Mouse (Mus musculus) liver, postnatal 0 days (tissue): ENCODE results near the gene 1700113H08Rik. TPM values are rescaled to one million over a fixed set of nuclear protein-coding genes. Genes with fewer than 3 reads are reported as not detected.

Experiments
- ATAC-seq: fragments of 200-750 bp; cut with Nextera tagmentation; 2 replicates; pipeline ENCODE4 v1.8.0; 2017; ENCODE audit warnings: mild to moderate bottlenecking, moderate library complexity
- DNase-seq: peaks from one replicate; pipeline ENCODE4 v3.0.0-alpha.2; 2016
- H3K27ac ChIP-seq: fragments of 300-500 bp; sonication (generic); 2 replicates; pipeline ENCODE4 v1.5.1; 2014; ENCODE audit warnings: antibody characterized with exemption, moderate library complexity, mild to moderate bottlenecking, low read depth
- H3K27me3 ChIP-seq: fragments of 300-500 bp; sonication (generic); 2 replicates; pipeline ENCODE4 v1.6.1; 2014; ENCODE audit warnings: low read length, control low read depth, mixed read lengths; ENCODE audit not compliant: insufficient read depth
- H3K36me3 ChIP-seq: fragments of 300-500 bp; sonication (generic); replicated peaks from 2 replicates; pipeline ENCODE4 v1.6.1; 2014; ENCODE audit warnings: mild to moderate bottlenecking, control low read depth, low read length, moderate library complexity, mixed read lengths; ENCODE audit not compliant: insufficient read depth
- H3K4me1 ChIP-seq: fragments of 300-500 bp; sonication (generic); 2 replicates; pipeline ENCODE4 v1.6.1; 2014; ENCODE audit warnings: antibody characterized with exemption, mild to moderate bottlenecking, control low read depth; ENCODE audit not compliant: insufficient read depth
- H3K4me2 ChIP-seq: fragments of 300-500 bp; sonication (generic); 2 replicates; pipeline ENCODE4 v1.6.1; 2014; ENCODE audit warnings: low read depth, mild to moderate bottlenecking, low read length, moderate library complexity, mixed read lengths
- H3K4me3 ChIP-seq: fragments of 300-500 bp; sonication (generic); 2 replicates; pipeline ENCODE4 v1.5.1; 2014; ENCODE audit warnings: low read depth, low read length
- H3K9ac ChIP-seq: fragments of 300-500 bp; sonication (generic); replicated peaks from 2 replicates; pipeline ENCODE4 v1.6.1; 2014; ENCODE audit warnings: mild to moderate bottlenecking, moderate library complexity
- H3K9me3 ChIP-seq: fragments of 300-500 bp; sonication (generic); 2 replicates; pipeline ENCODE4 v1.6.1; 2016; ENCODE audit warnings: mild to moderate bottlenecking, control low read depth, low read length, mixed read lengths
- CTCF ChIP-seq: sonication (generic); IDR thresholded peaks from 2 replicates; pipeline ENCODE4 v1.5.1; 2016; ENCODE audit warnings: antibody characterized with exemption, low read depth
- EP300 ChIP-seq: IDR thresholded peaks from 2 replicates; pipeline ENCODE4 v1.6.1; 2016; ENCODE audit warnings: antibody characterized with exemption, low read depth, mild to moderate bottlenecking
- WGBS: fragments of 180-500 bp; shearing (Covaris S2); extraction: QIAGEN DNeasy Blood & Tissue Kit; methylation state at CpG from one replicate; pipeline ENCODE4 v1.1.7; 2014; ENCODE audit not compliant: insufficient replicate concordance; 5-methylcytosine and 5-hydroxymethylcytosine counted together
- polyA plus RNA-seq: library from polyadenylated mRNA; unstranded; fragments of >200 nt; fragmentation: Nextera tagmentation; extraction: Ambion mirVana; gene quantifications from 2 replicates; pipeline ENCODE4 v1.2.1, GENCODE M21; 2015

The 1700113H08Rik gene
- polyA plus RNA-seq, 1 experiment from 2014 or later: not detected

DNA sequence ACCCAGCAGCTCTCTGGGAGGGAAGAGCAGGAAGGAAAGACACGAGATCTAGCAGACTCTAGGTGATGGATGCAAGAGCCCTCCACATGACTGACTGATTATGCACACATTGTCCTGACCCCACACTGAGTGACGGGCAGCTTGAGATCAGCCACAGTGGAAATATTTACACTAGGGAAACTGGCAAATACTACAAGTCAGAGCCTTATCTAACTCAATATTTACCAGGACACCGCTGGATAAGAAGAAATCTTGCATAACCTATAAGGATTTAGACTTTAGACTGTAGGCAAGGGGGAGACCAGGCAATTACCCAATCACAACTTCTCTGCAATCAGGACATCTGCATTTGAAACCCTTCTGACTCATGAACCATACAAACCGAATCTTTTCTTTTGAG is 6.1 kb upstream of the 1700113H08Rik start:
- H3K9me3 ChIP-seq: no peaks in the 10 kb centered on the region
- H3K4me1 ChIP-seq: no peaks in the 10 kb centered on the region
- H3K4me3 ChIP-seq: no peak overlapping the region
- H3K36me3 ChIP-seq: no peaks in the 10 kb centered on the region
- H3K27me3 ChIP-seq: no peaks in the 10 kb centered on the region
- TF ChIP-seq EP300 (peak; percentile 92), CTCF (no peak)
- no peak overlapping the region for H3K9ac ChIP-seq
- ATAC-seq (peak; percentile 100), DNase-seq (peak; percentile 31)
- WGBS: 34% methylated on average over 4 of the region's 4 CpGs
- H3K4me2 ChIP-seq: no peak overlapping the region
- peak overlapping the region; percentile 75 for H3K27ac ChIP-seq

DNA sequence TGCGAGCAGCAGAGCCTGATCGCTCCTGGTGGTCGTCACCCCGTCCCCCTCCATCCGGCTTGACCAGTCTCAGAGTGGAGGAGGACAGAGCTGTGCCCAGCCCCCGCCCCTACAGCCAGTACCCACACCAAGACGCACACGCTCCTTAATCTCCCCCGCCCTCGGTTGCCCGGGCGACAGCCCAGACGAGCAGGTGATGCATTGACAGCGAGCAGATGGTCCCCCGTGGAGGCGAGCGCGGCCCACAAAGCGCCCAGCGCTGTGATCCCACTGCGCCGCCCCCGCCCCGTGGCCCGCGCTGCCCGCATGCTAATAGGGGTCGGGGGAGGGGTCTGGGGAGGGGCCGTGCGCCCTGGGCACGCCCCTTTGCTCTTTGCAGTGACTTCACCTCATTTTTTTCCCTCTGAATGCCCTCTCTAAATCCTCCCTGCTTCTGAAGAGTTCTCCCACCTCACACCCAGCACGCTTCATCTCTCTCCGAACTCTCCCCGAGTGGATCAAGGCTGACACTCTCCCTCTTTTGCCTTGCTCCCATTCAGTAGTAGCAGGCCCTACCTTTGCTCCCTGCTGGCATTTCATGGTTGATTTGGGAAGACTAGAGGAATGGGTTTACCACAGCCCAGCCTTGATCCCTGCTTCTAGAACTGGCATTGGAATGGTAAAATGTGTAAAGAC is 543 bp downstream of the 1700113H08Rik start:
- DNase-seq (peak; percentile 40), ATAC-seq (peak; percentile 51)
- TF ChIP-seq EP300 (no peak), CTCF (no peak)
- WGBS: under 1% methylated on average over 29 of the region's 34 CpGs
- Histone ChIP-seq H3K4me2 (peak overlapping the region; percentile 65), H3K4me3 (peak overlapping the region; percentile 25), H3K9ac (no peak overlapping the region), H3K4me1 (peaks cover 3% of the 10 kb centered on the region; the same call in 1 of the 2 replicates), H3K36me3 (no peaks in the 10 kb centered on the region), H3K9me3 (no peaks in the 10 kb centered on the region), H3K27ac (no peak overlapping the region), H3K27me3 (no peaks in the 10 kb centered on the region)

- DNase-seq (no peak), ATAC-seq (no peak)
- H3K4me1 ChIP-seq: peaks cover 3% of the 10 kb centered on the region; the same call in 1 of the 2 replicates
- H3K4me2 ChIP-seq: no peak overlapping the region
- H3K27me3 ChIP-seq: no peaks in the 10 kb centered on the region
- no peak overlapping the region for H3K4me3 ChIP-seq
- no peaks in the 10 kb centered on the region for H3K36me3 ChIP-seq
- H3K27ac ChIP-seq: no peak overlapping the region
- no peaks in the 10 kb centered on the region for H3K9me3 ChIP-seq
- 45% methylated on average over 9 of the region's 9 CpGs for WGBS
- no peak overlapping the region for H3K9ac ChIP-seq
- TF ChIP-seq EP300 (no peak), CTCF (no peak)
These were observed 1.1 kb downstream of the 1700113H08Rik start for GRCm38 (mm10) chr10:87058926-87059325.

DNA sequence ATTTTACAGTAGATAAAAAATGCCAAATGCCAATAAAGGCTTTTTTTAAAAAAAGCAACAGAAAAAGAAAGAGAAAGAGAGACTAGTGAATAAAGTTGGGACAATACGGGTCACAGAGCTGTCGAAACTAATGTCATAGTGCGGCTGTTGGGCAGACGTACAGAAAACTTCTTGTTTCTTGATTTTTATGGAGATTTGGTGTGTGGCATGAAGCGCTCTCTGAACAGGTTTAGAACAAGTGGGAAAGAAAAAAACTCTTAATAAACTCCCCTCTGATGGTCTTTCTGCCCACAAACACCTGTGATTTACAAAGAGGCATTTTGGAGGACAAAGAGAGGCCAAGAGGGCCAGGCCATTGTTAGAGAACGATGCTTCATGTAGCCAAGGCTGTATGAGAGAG is 1.6 kb downstream of the 1700113H08Rik start:
- no peak for ATAC-seq

DNA sequence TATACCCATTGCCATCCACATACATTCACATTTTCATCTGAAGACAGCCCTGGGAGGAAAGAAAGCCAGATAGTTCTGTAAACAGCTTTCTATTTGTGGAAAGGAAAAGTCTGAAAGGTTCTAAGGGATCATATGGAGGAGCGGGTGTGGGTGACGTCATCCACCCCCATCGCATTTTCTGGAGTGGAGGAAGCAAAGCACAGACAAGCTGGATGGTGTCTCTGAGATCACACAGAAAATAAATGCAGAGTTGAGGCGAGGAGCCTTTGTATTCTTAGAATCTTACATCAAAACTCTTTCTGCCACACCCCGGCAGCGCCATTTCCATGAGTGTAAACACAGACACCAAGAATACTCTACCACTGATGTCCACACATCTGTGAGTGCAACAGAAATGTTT is 26.4 kb downstream of the 1700113H08Rik start:
- Histone ChIP-seq H3K4me1 (no peaks in the 10 kb centered on the region), H3K4me3 (no peak overlapping the region), H3K36me3 (no peaks in the 10 kb centered on the region), H3K9me3 (no peaks in the 10 kb centered on the region), H3K27ac (no peak overlapping the region), H3K4me2 (no peak overlapping the region), H3K27me3 (no peaks in the 10 kb centered on the region), H3K9ac (no peak overlapping the region)
- 86% methylated on average over 6 of the region's 6 CpGs for WGBS
- DNase-seq: no peak
- TF ChIP-seq CTCF (no peak), EP300 (no peak)
- no peak for ATAC-seq

More for the DNA sequence above, 1.6 kb downstream of the 1700113H08Rik start:
- H3K4me3 ChIP-seq: no peak overlapping the region
- H3K4me2 ChIP-seq: no peak overlapping the region
- no peak overlapping the region for H3K27ac ChIP-seq
- WGBS: 75% methylated on average over 6 of the region's 6 CpGs
- no peaks in the 10 kb centered on the region for H3K36me3 ChIP-seq
- H3K9me3 ChIP-seq: no peaks in the 10 kb centered on the region
- no peak for TF ChIP-seq CTCF
- no peak for TF ChIP-seq EP300
- no peaks in the 10 kb centered on the region for H3K27me3 ChIP-seq
- peaks cover 3% of the 10 kb centered on the region; the same call in 1 of the 2 replicates for H3K4me1 ChIP-seq
- DNase-seq: no peak
- H3K9ac ChIP-seq: no peak overlapping the region

GRCm38 (mm10) chr10:87087646-87088045 is 29.8 kb downstream of the 1700113H08Rik start:
- Histone ChIP-seq H3K9ac (no peak overlapping the region), H3K27ac (no peak overlapping the region), H3K9me3 (no peaks in the 10 kb centered on the region), H3K4me3 (no peak overlapping the region), H3K4me2 (no peak overlapping the region), H3K36me3 (no peaks in the 10 kb centered on the region), H3K4me1 (no peaks in the 10 kb centered on the region), H3K27me3 (no peaks in the 10 kb centered on the region)
- no peak for DNase-seq
- ATAC-seq: no peak
- TF ChIP-seq EP300 (no peak), CTCF (no peak)
- WGBS: 76% methylated on average over 5 of the region's 5 CpGs

GRCm38 (mm10) chr10:87094249-87094648 is 36.4 kb downstream of the 1700113H08Rik start:
- Histone ChIP-seq H3K4me1 (no peaks in the 10 kb centered on the region), H3K4me2 (no peak overlapping the region), H3K4me3 (no peak overlapping the region), H3K9me3 (no peaks in the 10 kb centered on the region), H3K27ac (no peak overlapping the region), H3K27me3 (no peaks in the 10 kb centered on the region), H3K36me3 (no peaks in the 10 kb centered on the region), H3K9ac (no peak overlapping the region)
- peak; percentile 55 for TF ChIP-seq CTCF
- no peak for TF ChIP-seq EP300
- DNase-seq (peak; percentile 23), ATAC-seq (no peak)
